Mouse (Mus musculus) forebrain, embryonic 16.5 days (tissue): ENCODE results near the gene Osgep. TPM values are rescaled to one million over a fixed set of nuclear protein-coding genes. Genes with fewer than 3 reads are reported as not detected.
A peak's percentile ranks its signal among the peaks of the same experiment; 100 is the strongest.

Experiments
- ATAC-seq: fragments of 200-750 bp; cut with Nextera tagmentation; 2 replicates; pipeline ENCODE4 v1.8.0; 2017; ENCODE audit warnings: mild to moderate bottlenecking, moderate library complexity
- H3K27ac ChIP-seq: fragments of 300-500 bp; sonication (generic); 2 replicates; pipeline ENCODE4 v1.5.1; 2014; ENCODE audit warnings: low read length, control low read depth
- H3K27me3 ChIP-seq: fragments of 300-500 bp; sonication (generic); replicated peaks from 2 replicates; pipeline ENCODE4 v1.6.1; 2014; ENCODE audit warnings: low read length; ENCODE audit not compliant: control insufficient read depth, insufficient read depth
- H3K36me3 ChIP-seq: fragments of 300-500 bp; sonication (generic); 2 replicates; pipeline ENCODE4 v1.6.1; 2014; ENCODE audit not compliant: control insufficient read depth, insufficient read depth
- H3K4me1 ChIP-seq: fragments of 300-500 bp; sonication (generic); replicated peaks from 2 replicates; pipeline ENCODE4 v1.6.1; 2014; ENCODE audit warnings: low read length; ENCODE audit not compliant: control insufficient read depth, insufficient read depth
- H3K4me2 ChIP-seq: fragments of 300-500 bp; sonication (generic); 2 replicates; pipeline ENCODE4 v1.6.1; 2014; ENCODE audit warnings: mild to moderate bottlenecking, low read length, control low read depth
- H3K4me3 ChIP-seq: fragments of 300-500 bp; sonication (generic); replicated peaks from 2 replicates; pipeline ENCODE4 v1.5.1; 2014; ENCODE audit warnings: mild to moderate bottlenecking, low read length, control low read depth
- H3K9ac ChIP-seq: fragments of 300-500 bp; sonication (generic); replicated peaks from 2 replicates; pipeline ENCODE4 v1.6.1; 2014; ENCODE audit warnings: low read depth, low read length, control low read depth
- H3K9me3 ChIP-seq: fragments of 300-500 bp; sonication (generic); 2 replicates; pipeline ENCODE4 v1.6.1; 2016; ENCODE audit warnings: low read length; ENCODE audit not compliant: control insufficient read depth
- WGBS: fragments of 180-500 bp; shearing (Covaris S2); extraction: QIAGEN DNeasy Blood & Tissue Kit; methylation state at CpG from one replicate; pipeline ENCODE4 v1.1.7; 2014; 5-methylcytosine and 5-hydroxymethylcytosine counted together
- polyA plus RNA-seq: library from polyadenylated mRNA; unstranded; fragments of >200 nt; fragmentation: Nextera tagmentation; extraction: Ambion mirVana; gene quantifications from 2 replicates; pipeline ENCODE4 v1.2.1, GENCODE M21; 2015

Gene Osgep
- polyA plus RNA-seq, 1 experiment from 2014 or later: 146 TPM

DNA sequence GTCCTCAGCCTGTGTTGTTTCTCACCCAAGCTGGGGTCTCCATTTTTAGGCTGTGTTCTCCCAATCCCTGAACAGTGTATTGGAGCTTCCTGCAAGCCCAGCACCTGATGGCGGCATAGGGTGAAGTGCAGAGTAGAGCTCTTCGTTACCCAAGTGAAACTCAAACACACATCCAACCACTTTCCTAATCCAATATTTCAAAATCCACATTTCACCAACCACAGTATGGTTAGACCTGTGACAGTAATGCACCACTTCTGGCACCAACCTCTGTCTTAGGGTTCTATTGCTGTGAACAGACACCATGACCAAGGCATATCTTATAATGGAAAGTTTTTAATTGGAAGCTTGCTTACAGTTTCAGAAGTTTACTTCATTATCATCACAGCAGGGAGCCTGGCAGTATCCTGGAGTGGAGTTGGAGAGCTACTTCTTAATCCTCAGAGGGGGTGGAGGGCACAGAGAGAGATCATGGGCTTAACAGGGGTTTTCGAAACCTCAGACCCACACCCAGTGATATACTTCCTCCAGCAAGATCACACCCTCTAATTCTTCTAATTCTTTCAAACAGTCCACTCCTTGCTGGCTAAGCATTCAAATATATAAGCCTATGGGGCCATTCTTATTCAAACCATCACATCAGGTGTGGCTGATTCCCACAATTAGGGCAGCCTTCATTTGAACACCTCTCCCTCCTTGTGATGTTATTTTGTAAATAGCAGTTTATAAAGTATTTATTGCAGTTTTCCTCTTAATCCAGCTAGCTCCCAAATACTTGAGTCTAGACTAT, 13.6 kb upstream of the Osgep start:
- Histone ChIP-seq H3K36me3 (no peaks in the 10 kb centered on the region), H3K9ac (no peak overlapping the region), H3K4me2 (no peak overlapping the region), H3K27me3 (no peaks in the 10 kb centered on the region), H3K9me3 (no peaks in the 10 kb centered on the region), H3K4me3 (no peak overlapping the region), H3K27ac (no peak overlapping the region), H3K4me1 (no peaks in the 10 kb centered on the region)
- 81% methylated on average over 3 of the region's 3 CpGs for WGBS
- no peak for ATAC-seq

DNA sequence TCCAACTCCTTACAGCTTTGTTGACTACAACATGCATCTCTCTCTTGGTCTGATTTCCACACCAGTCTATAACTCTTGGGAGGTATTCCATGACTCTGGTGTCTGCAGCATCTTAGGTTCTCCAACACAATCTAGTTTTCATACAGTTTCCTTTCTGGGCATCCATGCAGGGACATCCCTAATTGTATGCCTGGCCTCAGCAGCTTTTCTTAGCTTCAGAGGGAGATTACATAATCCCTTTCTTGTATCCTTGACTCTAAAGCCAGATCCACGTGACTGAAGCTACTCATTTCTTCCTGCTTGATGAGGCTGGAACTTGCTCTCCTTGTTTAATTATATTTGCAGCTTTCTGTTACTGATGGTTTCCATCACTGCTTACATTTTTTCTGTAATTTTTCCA, 12.0 kb upstream of the Osgep start:
- 53% methylated on average over 1 of the region's 1 CpGs for WGBS
- H3K27ac ChIP-seq: no peak overlapping the region
- H3K4me1 ChIP-seq: peaks cover 2% of the 10 kb centered on the region; the same call in 1 of the 2 replicates
- H3K27me3 ChIP-seq: no peaks in the 10 kb centered on the region
- H3K36me3 ChIP-seq: no peaks in the 10 kb centered on the region
- H3K9ac ChIP-seq: no peak overlapping the region
- no peak for ATAC-seq
- H3K4me3 ChIP-seq: no peak overlapping the region
- H3K4me2 ChIP-seq: no peak overlapping the region
- no peaks in the 10 kb centered on the region for H3K9me3 ChIP-seq

DNA sequence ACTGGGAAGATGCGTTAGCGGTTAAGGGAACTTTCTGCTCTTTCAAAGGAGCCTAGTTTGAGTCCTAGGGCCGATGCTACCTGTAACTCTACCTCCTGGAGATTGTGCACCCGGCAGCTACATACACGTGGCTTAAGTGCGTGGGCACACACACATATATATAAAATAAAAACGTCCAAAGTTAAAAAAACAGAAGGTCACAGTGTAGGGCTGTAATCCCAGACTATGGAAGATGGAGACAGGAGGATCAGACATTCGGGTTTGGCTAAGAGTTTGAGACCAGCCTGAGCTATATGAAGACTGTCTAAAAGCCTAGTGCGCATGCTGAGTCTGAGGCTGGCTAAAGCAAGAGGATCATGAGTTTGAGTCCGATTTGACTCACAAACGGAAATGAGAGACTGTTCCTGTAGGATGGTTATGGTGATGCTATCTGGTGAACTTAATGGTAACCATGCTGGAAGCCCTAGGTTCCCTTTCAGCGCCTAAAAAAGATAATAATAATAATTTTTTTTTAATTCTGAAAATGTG, 6.9 kb upstream of the Osgep start:
- H3K36me3 ChIP-seq: peaks cover 18% of the 10 kb centered on the region
- peak overlapping the region; percentile 91 for H3K27ac ChIP-seq
- no peak for ATAC-seq
- no peaks in the 10 kb centered on the region for H3K9me3 ChIP-seq
- H3K27me3 ChIP-seq: no peaks in the 10 kb centered on the region
- peaks cover 22% of the 10 kb centered on the region for H3K4me1 ChIP-seq
- H3K4me2 ChIP-seq: peak overlapping the region; percentile 73
- 10% methylated on average over 12 of the region's 12 CpGs for WGBS
- H3K9ac ChIP-seq: peak overlapping the region; percentile 60
- H3K4me3 ChIP-seq: peak overlapping the region; percentile 98

DNA sequence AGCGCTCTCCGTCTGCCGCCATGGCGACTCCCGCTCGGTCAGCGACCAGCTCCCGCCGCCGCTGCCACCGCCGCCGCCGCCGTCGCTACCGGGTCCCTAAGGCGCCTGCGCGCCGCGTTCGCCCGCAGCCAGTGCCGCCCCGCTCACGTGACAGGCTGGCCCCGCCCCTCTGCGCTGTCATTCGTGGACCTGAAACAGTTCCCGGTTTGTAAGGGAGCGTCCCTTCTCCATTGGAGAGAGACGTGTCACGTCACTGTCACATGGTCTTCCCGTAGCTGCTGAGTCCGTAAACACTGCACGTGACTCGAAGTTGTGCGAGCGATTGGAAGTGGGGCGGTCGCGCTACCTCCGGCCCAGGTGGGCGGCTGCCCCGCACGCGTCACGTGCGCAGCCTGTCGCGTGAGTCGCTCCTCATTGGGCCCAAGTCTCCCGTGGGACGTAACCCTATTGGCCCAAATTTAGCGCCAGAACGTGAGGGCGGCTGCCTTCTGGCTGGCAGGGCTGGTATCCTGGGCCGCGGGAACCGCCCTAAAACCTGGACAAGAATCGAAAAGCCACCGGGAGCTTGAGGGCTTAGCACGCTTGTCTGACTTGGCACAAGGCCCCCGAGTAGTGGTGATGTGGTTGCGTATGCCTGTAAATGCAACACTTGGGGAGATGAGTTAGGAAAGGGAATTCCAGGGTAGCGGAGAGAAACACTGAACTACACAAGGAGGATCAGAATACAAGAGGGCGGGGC, 6.2 kb upstream of the Osgep start, which contains the start of the genes Pip4p1 and Pnp:
Pip4p1 (minus strand) TSS at position 103 of the 739 bp plus-strand sequence.
Pnp (plus strand) TSS at position 329 of the 739 bp plus-strand sequence.
- H3K4me2 ChIP-seq: peak within 1 kb of the TSS; percentile 73
- peak within 1 kb of the TSS; percentile 99 for H3K9ac ChIP-seq
- no peaks in the 10 kb centered on the region for H3K27me3 ChIP-seq
- peaks cover 18% of the 10 kb centered on the region for H3K36me3 ChIP-seq
- peaks cover 29% of the 10 kb centered on the region for H3K4me1 ChIP-seq
- peak within 1 kb of the TSS; percentile 91 for H3K27ac ChIP-seq
- under 1% methylated on average over 68 of the region's 68 CpGs for WGBS
- ATAC-seq: peak; percentile 99
- H3K9me3 ChIP-seq: no peaks in the 10 kb centered on the region
- peak within 1 kb of the TSS; percentile 98 for H3K4me3 ChIP-seq

DNA sequence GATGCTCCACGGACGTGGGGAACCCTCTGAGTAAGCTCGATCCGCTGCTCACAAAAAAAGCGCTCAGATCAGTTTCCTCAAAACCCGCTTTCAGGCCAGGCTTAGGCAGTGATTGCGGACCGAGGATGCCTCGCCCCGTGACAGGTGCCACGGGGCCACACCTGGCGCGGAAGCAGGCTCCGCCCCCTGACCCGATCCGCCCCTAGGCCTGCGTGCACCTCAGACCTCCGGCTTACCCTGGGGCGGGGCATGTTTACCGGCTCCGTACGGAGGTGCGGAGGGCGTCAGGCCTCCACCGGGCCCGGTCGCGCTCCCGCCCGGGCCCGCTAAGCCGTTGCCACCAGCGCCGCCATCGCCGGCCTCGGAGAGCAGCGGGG, 5.7 kb upstream of the Osgep start:
- H3K27ac ChIP-seq: peak overlapping the region; percentile 86
- H3K4me3 ChIP-seq: peak overlapping the region; percentile 98
- under 1% methylated on average over 38 of the region's 38 CpGs for WGBS
- no peaks in the 10 kb centered on the region for H3K9me3 ChIP-seq
- peaks cover 33% of the 10 kb centered on the region for H3K4me1 ChIP-seq
- H3K9ac ChIP-seq: peak overlapping the region; percentile 99
- ATAC-seq: peak; percentile 23
- peak overlapping the region; percentile 73 for H3K4me2 ChIP-seq
- peaks cover 18% of the 10 kb centered on the region for H3K36me3 ChIP-seq
- H3K27me3 ChIP-seq: no peaks in the 10 kb centered on the region

DNA sequence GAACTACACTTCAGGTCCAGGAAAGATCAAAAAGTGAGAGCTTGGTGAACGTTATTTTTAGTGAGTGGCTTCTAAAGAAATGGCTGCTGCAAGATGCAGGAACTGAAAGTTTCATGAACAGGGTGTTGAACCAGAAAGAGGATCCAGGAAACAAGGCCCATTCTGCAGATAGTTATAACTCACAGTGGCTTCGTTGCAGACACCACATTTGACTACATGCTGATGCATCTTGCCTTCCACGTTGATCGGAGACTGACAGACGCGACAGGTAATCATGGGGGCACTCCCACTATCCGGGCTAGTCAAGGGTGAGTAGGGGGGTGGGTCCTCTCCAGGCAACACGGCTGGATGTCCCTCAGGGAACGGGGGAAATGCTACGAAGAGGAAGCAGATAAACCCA, 5.3 kb upstream of the Osgep start:
- H3K27me3 ChIP-seq: no peaks in the 10 kb centered on the region
- ATAC-seq: no peak
- 16% methylated on average over 10 of the region's 10 CpGs for WGBS
- peak overlapping the region; percentile 86 for H3K27ac ChIP-seq
- H3K4me1 ChIP-seq: peaks cover 33% of the 10 kb centered on the region
- H3K36me3 ChIP-seq: peaks cover 18% of the 10 kb centered on the region
- no peaks in the 10 kb centered on the region for H3K9me3 ChIP-seq
- peak overlapping the region; percentile 99 for H3K9ac ChIP-seq
- H3K4me2 ChIP-seq: peak overlapping the region; percentile 73
- H3K4me3 ChIP-seq: peak overlapping the region; percentile 98

DNA sequence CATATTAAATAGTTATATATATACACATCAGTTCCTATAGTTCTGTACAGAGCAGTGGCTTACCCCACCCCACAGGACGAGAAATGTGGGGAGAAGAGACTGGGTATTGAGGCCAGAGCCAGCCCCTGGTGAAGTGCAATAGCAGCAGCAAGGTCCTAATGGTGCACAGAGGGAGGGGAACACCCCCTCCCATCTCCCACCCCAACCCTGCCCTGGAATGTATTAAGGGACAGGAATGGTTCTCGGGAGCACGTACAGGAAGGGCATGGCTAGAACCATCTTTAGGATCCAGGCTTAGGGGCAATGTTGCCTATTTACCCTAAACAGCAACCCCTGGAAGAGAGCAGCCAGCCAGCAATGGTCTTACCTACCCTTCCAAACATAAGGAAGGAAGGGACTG, 2.7 kb upstream of the Osgep start:
- H3K9me3 ChIP-seq: no peaks in the 10 kb centered on the region
- H3K4me3 ChIP-seq: no peak overlapping the region
- 67% methylated on average over 3 of the region's 3 CpGs for WGBS
- H3K4me1 ChIP-seq: peaks cover 40% of the 10 kb centered on the region
- no peak overlapping the region for H3K9ac ChIP-seq
- no peaks in the 10 kb centered on the region for H3K27me3 ChIP-seq
- no peak overlapping the region for H3K27ac ChIP-seq
- no peak overlapping the region for H3K4me2 ChIP-seq
- peaks cover 18% of the 10 kb centered on the region for H3K36me3 ChIP-seq
- no peak for ATAC-seq

DNA sequence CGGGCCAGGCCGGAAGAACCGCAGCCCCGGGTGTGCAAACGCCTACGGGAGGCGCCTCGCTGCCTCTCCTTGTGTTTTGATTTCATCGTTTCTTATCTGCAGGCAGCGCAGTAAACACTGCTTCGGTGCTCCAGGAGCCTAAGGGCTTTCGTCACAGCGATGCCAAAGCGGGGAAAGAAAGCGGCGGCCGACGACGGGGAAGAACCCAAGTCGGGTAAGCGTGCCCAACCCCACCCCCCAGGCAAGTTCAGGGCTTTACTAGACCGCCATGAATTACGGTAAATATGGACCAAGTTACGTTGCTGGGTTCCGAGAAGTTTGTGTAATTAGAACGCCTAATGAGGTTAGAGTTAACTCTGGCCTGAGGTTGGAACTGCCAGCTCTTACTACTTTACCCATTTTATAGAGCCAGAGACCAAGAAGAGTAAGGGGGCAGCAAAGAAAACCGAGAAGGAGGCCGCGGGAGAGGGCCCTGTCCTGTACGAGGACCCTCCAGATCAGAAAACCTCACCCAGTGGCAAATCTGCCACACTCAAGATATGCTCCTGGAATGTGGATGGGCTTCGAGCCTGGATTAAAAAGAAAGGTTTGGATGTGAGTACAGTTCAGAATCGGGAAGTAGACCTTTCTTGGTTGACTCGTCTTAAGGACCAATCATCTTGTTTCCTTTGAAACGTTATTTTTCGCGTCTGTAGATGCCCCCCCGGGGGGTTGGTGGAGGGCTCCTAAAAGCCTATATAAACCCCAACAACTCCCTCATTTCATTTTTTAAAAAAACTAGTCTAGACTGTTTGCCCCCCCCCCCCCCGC, 623 bp upstream of the Osgep start:
- peak; percentile 57; the same call in 1 of the 2 replicates for ATAC-seq
- WGBS: under 1% methylated on average over 38 of the region's 38 CpGs

More for the DNA sequence above, 623 bp upstream of the Osgep start:
- H3K27me3 ChIP-seq: no peaks in the 10 kb centered on the region
- H3K9me3 ChIP-seq: no peaks in the 10 kb centered on the region
- peak overlapping the region; percentile 68 for H3K9ac ChIP-seq
- peaks cover 36% of the 10 kb centered on the region for H3K4me1 ChIP-seq
- H3K4me2 ChIP-seq: peak overlapping the region; percentile 78
- H3K36me3 ChIP-seq: peaks cover 18% of the 10 kb centered on the region
- peak overlapping the region; percentile 85 for H3K4me3 ChIP-seq
- peak overlapping the region; percentile 93 for H3K27ac ChIP-seq
